Mouse (Mus musculus): ENCODE results near the gene Cdkn1a.

- TF ChIP-seq POLR2A (IDR thresholded peaks at IDR 0.05; ENCODE audit: insufficient read depth, low read depth, low read length) (no peak), CTCF (IDR thresholded peaks at IDR 0.05) (no peak), EP300 (IDR thresholded peaks at IDR 0.05; ENCODE audit: insufficient read depth, low read depth, low read length) (no peak)
Observed at GRCm38 (mm10) chr17:29049508-29049889, 41.3 kb upstream of the Cdkn1a start.
